ENCODE assay signal across 9 mouse cellular contexts in genomic region chr10:4338863-4339461, GRCm38 (mm10). TPM values are rescaled to one million over a fixed set of nuclear protein-coding genes. Genes with fewer than 3 reads are reported as not detected.
DNase-seq lines count a peak whose midpoint lies in the region; ATAC-seq and TF ChIP-seq lines count a peak whose summit lies in the region.
"Had no signal": no experiment of that assay in that cellular context is flagged by ENCODE, and none has a peak within 500 bp of the region (broad histone marks: within the 10 kb centered on the region; RNA-seq: fewer than 3 reads in every experiment).

No protein-coding gene starts in this region.

- peak overlapping the region; percentile 32 for H3K4me2 ChIP-seq in stomach, postnatal 0 days (replicated peaks; ENCODE audit: low read depth)
- no peak overlapping the region for H3K4me2 ChIP-seq in midbrain, embryonic 11.5 days

- DNase-seq in MEL-GATA-1-ER (ENCODE audit: extremely low read depth, low read depth), result peak; percentile 51
- DNase-seq in embryo, embryonic 11 days, result peak; percentile 76
- peak; percentile 74 to 76 for DNase-seq in heart, postnatal 10 days
- DNase-seq in kidney, postnatal 36 days, result peak; percentile 35 to 41
- DNase-seq in stomach, postnatal 0 days (ENCODE audit: low spot score), result no peak
- no peak for DNase-seq in layer of hippocampus, adult 11-12 months (ENCODE audit: low spot score)
- DNase-seq in natural killer cell, adult 2 months (ENCODE audit: low spot score in 2 of 2), result no peak
- no peak for DNase-seq in midbrain, embryonic 11.5 days (ENCODE audit: low spot score, missing footprints)

- TF ChIP-seq CTCF in stomach, postnatal 0 days (IDR thresholded peaks at IDR 0.05; ENCODE audit: low read depth), result no peak

- H3K4me3 ChIP-seq in stomach, postnatal 0 days (ENCODE audit: low read depth, low read length), result peak overlapping the region; percentile 10; the same call in 1 of the 2 replicates
- H3K4me3 ChIP-seq in midbrain, embryonic 11.5 days (ENCODE audit: low read depth, low read length), result no peak overlapping the region
- H3K4me3 ChIP-seq: megakaryocyte, embryonic 14.5 days had no signal

- no peak for TF ChIP-seq EP300 in stomach, postnatal 0 days (optimal IDR thresholded peaks at IDR 0.05)

- H3K27ac ChIP-seq in stomach, postnatal 0 days (replicated peaks), result 0 out of 2 replicates have a peak overlapping the region, but pooled peaks have one; percentile 18
- H3K27ac ChIP-seq in midbrain, embryonic 11.5 days (ENCODE audit: low read depth, low read length), result no peak overlapping the region

- H3K36me3 ChIP-seq in stomach, postnatal 0 days (ENCODE audit: control insufficient read depth, insufficient read depth, low read length), result no peaks in the 10 kb centered on the region
- no peaks in the 10 kb centered on the region for H3K36me3 ChIP-seq in midbrain, embryonic 11.5 days (ENCODE audit: control insufficient read depth, insufficient read depth, low read length)

- no peak overlapping the region for H3K9ac ChIP-seq in stomach, postnatal 0 days (ENCODE audit: low read length)
- no peak overlapping the region for H3K9ac ChIP-seq in midbrain, embryonic 11.5 days (ENCODE audit: low read length)

- H3K4me1 ChIP-seq in stomach, postnatal 0 days (replicated peaks; ENCODE audit: control insufficient read depth, insufficient read depth), result 0 out of 2 replicates have a peak, but pooled peaks cover 2% of the 10 kb centered on the region
- peaks cover 8% of the 10 kb centered on the region; the same call in 1 of the 2 replicates for H3K4me1 ChIP-seq in midbrain, embryonic 11.5 days (ENCODE audit: control insufficient read depth, insufficient read depth, low read length)

- WGBS in stomach, postnatal 0 days, result 34% methylated on average over 15 of the region's 15 CpGs
- WGBS in midbrain, embryonic 11.5 days, result 52% methylated on average over 15 of the region's 15 CpGs

- no peaks in the 10 kb centered on the region for H3K9me3 ChIP-seq in stomach, postnatal 0 days (ENCODE audit: control insufficient read depth, low read length)
- no peaks in the 10 kb centered on the region for H3K9me3 ChIP-seq in midbrain, embryonic 11.5 days (ENCODE audit: control insufficient read depth, low read length)
- H3K9me3 ChIP-seq: megakaryocyte, embryonic 14.5 days had no signal

- ATAC-seq in stomach, postnatal 0 days (ENCODE audit: low FRiP score, low TSS enrichment), result no peak
- no peak for ATAC-seq in midbrain, embryonic 11.5 days (ENCODE audit: low FRiP score)

- H3K27me3 ChIP-seq in stomach, postnatal 0 days (ENCODE audit: control insufficient read depth, insufficient read depth, low read length), result no peaks in the 10 kb centered on the region
- no peaks in the 10 kb centered on the region for H3K27me3 ChIP-seq in midbrain, embryonic 11.5 days (ENCODE audit: control insufficient read depth, insufficient read depth, low read length)

- intact Hi-C loops in heart, postnatal 10 days (cut with DNase I), result no loop called here

RNA-seq across cellular contexts. Expression of gene Zbtb2, which starts 48.9 kb away (rescaled TPM):
- 1 to 10 TPM; 8.9 to 9.2 TPM for total RNA-seq in heart, postnatal 10 days (2021)
- polyA plus RNA-seq in stomach, postnatal 0 days (2015; fragmentation: Nextera tagmentation; extraction: Ambion mirVana), result 5.3 and 5.8 TPM in 2 replicates
- polyA plus RNA-seq in midbrain, embryonic 11.5 days (2014; fragmentation: Nextera tagmentation; extraction: Ambion mirVana), result 24.0 and 25.6 TPM in 2 replicates

Comparison
In these comparisons a context has a peak if more than half of its experiments do, and no peak if none do; other contexts are left out.
1. DNase-seq: peak in MEL-GATA-1-ER (single experiment), embryo, embryonic 11 days (single experiment), heart, postnatal 10 days (2 of 2) and kidney, postnatal 36 days (2 of 2); none in stomach, postnatal 0 days (single experiment), layer of hippocampus, adult 11-12 months (single experiment), natural killer cell, adult 2 months (0 of 2) and midbrain, embryonic 11.5 days (single experiment).